Mouse (Mus musculus): ENCODE measurements around the gene Gm20937. TPM values are rescaled to one million over a fixed set of nuclear protein-coding genes. Genes with fewer than 3 reads are reported as not detected.
"Not testable (repeated sequence)": the region's sequence is repeated elsewhere in the genome, so short reads cannot be mapped to it uniquely, and the experiment has no call there.

Gm20937 gene
- polyA plus RNA-seq (2012; rRNA removed) = not detected in 2 replicates
- not detected in 2 replicates for polyA plus RNA-seq (2014; fragmentation: Nextera tagmentation; extraction: Ambion mirVana)

GRCm38 (mm10) chrY:68294798-68295197 is at the start of gene Gm20937:
Gene Gm20937 (minus strand): TSS chrY:68294898.
- H3K4me3 ChIP-seq (ENCODE audit: insufficient read depth in 1 of 2, low read depth in 2 of 2, low read length in 2 of 2); H3K9ac ChIP-seq (replicated peaks); H3K4me2 ChIP-seq (ENCODE audit: low read depth); H3K36me3 ChIP-seq (replicated peaks; ENCODE audit: control insufficient read depth, insufficient read depth, low read depth); H3K27ac ChIP-seq; ATAC-seq (ENCODE audit: insufficient read depth); H3K9me3 ChIP-seq (ENCODE audit: control insufficient read depth, low read length); H3K27me3 ChIP-seq (ENCODE audit: control insufficient read depth, insufficient read depth, low read length); H3K4me1 ChIP-seq (replicated peaks; ENCODE audit: control insufficient read depth in 2 of 2, insufficient read depth in 2 of 2, low read length in 1 of 2); DNase-seq (ENCODE audit: low read depth in 3 of 3, low spot score in 3 of 3): not testable (repeated sequence)
- WGBS (ENCODE audit: insufficient replicate concordance) = no CpG with 5 or more reads among the region's 6 CpGs

Other genes starting within 250 kb of the Gm20937 start
- gene Gm20816, start 243.1 kb upstream of the Gm20937 start, polyA plus RNA-seq (2012; rRNA removed) = not detected in 2 replicates
- gene Gm20816, start 243.1 kb upstream of the Gm20937 start, polyA plus RNA-seq (2014; fragmentation: Nextera tagmentation; extraction: Ambion mirVana) = not detected in 2 replicates

Data from liver, embryonic 14.5 days (tissue).